Mouse (Mus musculus) thymus, postnatal 25 days (tissue): ENCODE measurements around the gene Scd4.
A peak's percentile ranks its signal among the peaks of the same experiment; 100 is the strongest.
"Not testable (repeated sequence)": the region's sequence is repeated elsewhere in the genome, so short reads cannot be mapped to it uniquely, and the experiment has no call there.

ENCODE experiments used
- DNase-seq: peaks from one replicate; pipeline ENCODE4 v3.0.0; 2022

Gene Scd4

DNA sequence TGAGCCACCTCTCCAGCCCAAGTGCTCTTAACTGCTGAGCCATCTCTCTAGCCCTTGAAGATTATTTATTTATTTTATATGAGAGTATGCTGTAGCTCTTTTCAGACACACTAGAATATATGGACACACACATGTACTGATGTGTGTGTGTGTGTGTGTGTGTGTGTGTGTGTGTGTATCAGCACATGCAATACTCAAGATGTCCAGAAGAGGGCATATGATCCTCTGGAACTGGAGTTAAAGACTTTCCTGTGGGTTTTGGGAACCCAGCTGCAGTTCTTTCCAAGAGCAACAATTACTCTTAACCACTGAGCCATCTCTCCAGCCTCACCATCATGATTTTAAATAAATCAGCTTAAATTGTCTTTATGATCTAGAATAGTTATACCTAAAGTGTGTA lies 14.3 kb upstream of the Scd4 start:
- no peak for DNase-seq

DNA sequence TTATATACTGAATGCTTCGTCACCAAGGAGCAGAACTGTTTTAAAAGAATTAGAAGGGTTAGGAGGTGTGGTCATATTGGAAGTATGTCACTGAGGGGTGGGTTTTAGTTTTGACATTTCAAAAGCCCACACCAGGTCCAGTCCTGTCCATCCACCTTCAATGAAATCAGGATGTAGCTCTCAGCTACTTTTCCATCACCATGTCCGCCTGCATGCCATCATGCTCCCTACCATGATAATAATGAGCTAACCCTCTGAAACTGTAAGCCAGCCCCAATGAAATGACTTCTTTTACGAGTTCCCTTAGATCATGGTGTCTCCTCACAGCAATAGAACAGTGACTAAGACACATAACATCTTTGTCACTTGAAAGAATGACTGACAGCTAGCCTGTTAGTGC lies 12.6 kb upstream of the Scd4 start:
- no peak for DNase-seq

GRCm38 (mm10) chr19:44321201-44321600 lies 11.7 kb upstream of the Scd4 start:
- DNase-seq = no peak

- no peak for DNase-seq
These were observed 11.3 kb upstream of the Scd4 start for GRCm38 (mm10) chr19:44321631-44322030.

DNA sequence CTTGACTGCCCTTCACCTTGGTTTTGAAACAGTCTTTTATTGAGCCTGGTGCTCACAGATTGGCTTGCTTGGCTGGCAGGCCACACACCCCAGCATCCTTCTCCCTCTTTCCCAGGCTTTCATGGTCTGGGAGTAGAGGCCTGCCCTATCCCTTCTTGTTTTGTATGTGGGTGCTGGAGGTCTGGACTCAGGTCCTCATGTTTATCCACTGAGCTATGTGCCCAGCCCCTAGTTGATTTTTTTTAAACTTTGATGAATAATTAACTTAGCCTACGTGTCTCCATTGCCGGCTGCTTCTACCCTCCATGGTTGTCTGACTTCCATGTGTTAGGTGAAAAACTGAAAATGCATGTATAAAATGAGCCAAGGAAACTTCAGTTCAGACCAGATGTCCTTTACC lies 3.3 kb upstream of the Scd4 start:
- no peak for DNase-seq

DNA sequence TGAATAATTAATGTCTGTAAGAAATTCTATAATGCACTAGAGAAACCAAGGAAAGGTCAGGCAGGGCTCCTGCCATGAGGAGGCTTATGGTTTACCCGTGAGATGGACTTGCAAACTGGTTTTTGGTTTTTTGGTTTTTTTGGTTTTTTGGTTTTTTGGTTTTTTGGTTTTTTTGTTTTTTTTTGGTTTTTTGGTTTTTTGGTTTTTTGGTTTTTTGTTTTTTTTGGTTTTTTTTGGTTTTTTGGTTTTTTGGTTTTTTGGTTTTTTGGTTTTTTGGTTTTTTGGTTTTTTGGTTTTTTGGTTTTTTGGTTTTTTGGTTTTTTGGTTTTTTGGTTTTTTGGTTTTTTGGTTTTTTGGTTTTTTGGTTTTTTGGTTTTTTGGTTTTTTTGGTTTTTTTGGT lies 1.8 kb upstream of the Scd4 start:
- not testable (repeated sequence) for DNase-seq

DNA sequence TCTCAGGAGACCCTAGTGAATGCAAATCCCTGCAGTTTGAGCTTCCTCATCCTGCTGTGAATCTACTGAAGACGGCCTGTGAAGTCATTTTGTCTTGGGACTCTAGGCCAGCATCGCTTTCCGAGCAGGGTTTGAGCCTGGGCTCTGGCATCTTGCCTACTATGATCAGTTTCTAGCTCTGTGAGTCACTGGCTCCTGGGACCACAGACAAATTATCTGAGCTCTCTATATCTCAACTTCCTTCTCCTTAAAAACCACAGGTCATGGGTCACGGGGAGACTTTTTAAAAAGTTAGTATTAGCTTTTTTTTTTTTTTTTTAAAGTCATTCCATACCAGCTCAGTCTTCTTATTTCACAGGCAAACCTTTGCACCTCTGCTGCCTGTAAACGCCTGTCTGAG lies 981 bp upstream of the Scd4 start:
- DNase-seq = no peak

DNA sequence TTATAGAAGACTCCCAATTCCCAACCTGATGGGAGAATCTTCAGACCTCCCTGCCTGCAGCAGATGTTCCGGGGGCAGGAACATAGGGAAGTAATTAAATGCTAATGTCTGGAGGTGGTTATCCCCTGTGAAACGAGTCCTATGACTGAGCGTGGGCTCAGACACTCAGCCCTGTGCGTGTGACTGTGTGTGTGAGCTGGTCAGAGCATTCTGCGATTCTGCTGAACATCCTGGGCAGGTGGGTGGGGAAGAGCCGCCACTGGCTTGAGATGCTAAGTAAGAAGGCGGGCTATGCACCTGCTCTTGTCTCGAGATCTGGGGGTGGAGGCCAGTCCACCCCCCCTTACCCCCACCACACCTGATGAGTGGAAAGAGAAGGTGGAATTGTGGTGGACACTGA lies 566 bp upstream of the Scd4 start:
- no peak for DNase-seq

- DNase-seq = no peak
These were observed 1.1 kb downstream of the Scd4 start for GRCm38 (mm10) chr19:44333991-44334390.

GRCm38 (mm10) chr19:44335876-44336662 lies 3.2 kb downstream of the Scd4 start:
- DNase-seq = no peak

DNA sequence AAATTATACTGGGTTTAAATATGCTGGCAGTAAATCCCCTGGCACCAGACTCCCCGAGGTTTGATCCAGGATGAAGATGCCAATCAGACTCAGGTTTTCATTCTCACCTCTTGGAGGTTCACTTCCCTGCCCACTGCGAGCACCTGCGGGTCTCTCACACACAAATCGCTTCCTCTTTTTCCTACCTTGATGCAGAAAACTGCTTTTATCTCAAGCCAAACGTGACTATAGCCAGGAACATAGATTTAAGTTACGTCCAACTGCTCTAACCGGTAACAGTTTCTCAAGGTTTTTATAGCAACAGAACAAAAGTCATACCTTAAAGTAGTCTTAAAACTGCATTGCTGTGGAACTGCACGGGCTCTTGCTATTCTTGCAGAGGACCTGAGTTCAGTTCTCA lies 16.8 kb downstream of the Scd4 start:
- DNase-seq = no peak

GRCm38 (mm10) chr19:44351756-44352155 lies 18.9 kb downstream of the Scd4 start:
- DNase-seq = no peak

DNA sequence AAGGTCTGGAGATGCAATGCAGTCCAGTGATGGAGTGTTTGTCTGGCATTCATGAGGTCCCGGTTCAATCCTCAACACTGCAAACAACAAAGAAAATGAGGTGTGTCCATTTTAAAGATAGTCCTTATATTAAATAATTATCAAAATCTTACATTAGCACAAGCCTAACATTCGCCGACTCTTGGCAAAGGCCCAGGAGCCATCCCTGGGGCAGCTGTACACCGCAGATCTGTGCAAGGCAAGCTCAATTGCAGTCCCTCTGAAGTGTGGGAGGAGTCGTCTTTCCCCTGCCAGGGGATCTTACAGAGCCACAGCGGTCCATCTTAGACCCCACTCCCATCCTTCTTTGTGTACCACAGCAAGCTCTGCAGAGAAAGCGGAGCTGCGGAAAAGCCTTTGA lies 25.8 kb downstream of the Scd4 start:
- DNase-seq = no peak

- DNase-seq = peak; percentile 61
These were observed 30.6 kb downstream of the Scd4 start for GRCm38 (mm10) chr19:44363529-44363928.

GRCm38 (mm10) chr19:44364029-44364428 lies 31.1 kb downstream of the Scd4 start:
- no peak for DNase-seq

- DNase-seq = no peak
These were observed 32.8 kb downstream of the Scd4 start for GRCm38 (mm10) chr19:44365733-44366132.

DNA sequence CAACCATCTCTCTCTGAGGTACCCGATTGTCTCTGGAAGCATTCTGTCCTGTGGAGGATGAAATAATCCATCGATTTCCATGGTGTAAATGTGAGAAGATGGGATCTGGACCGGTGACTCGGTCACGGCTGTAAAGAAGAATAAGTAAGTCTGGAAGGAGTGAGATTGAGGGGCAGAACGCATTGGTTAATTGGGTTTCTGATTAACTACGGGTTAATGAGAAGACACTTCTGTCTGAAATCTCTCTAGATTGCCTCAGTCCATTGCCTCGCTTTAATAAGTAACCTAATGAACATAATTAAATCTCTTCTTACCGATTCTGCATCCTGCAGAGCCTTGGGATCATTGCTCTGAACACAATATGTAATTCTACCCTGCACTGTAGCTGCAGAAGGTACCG lies 34.2 kb downstream of the Scd4 start:
- DNase-seq = not testable (repeated sequence)

- DNase-seq = no peak
These were observed 36.5 kb downstream of the Scd4 start for GRCm38 (mm10) chr19:44369371-44369770.

DNA sequence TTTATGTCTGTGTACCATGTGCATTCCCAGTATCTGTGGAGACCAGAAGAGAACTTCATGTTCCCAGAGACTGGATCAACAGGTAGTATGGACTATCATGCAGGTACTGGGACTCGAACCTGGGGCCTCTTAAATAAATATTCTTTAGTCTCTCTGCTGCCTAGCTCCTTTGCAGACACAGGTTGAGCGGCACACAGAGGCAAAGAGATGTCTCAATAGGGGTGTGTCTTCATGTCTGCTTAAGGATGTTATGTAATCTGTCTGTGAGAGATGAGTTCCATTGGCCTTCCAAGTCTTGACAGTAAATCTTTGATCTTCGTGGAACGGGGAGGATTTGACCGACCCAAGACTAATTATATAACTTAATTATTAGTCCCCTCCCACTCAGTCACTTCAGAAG lies 37.3 kb downstream of the Scd4 start:
- no peak for DNase-seq

- peak; percentile 83 for DNase-seq
These were observed 40.1 kb downstream of the Scd4 start for GRCm38 (mm10) chr19:44372969-44373368.

- no peak for DNase-seq
These were observed 43.6 kb downstream of the Scd4 start for GRCm38 (mm10) chr19:44376511-44376951.

DNA sequence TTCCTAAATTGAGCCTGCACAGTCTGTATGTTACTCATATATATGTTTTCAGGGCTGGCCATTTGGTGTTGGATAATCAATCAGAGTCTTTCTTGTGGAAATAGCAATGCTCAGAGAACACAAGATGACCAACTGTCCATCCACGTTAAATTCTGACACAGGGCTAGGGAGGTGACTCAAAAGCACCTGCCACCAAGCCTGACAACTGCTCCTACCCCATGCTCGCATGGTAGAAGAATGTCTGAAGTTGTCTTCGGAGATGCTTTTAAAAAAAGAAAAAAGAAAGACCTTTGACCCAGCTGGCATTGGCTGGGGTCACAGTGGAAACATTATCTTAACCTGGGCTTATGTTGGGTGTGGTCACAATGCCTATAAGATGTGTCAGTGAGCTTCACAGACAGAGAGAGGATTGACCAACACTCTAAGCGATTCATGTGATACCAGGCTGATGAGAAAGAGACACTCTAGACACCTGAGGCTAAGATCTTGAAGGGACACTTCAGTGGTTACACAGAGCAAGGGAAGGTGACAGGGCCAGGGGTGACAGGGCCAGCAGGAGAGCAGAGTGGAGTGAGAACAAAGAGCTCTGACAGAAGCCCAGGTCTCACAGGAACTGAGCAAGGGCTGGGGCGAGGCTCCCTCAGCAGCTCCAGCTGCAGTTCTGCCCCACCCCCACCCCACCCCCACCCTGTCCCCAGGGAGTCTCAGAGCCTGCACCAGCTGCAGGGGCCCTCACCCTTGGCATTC lies 44.9 kb downstream of the Scd4 start:
- DNase-seq = peak; percentile 36

- DNase-seq = no peak
These were observed 46.2 kb downstream of the Scd4 start for GRCm38 (mm10) chr19:44379090-44379489.

DNA sequence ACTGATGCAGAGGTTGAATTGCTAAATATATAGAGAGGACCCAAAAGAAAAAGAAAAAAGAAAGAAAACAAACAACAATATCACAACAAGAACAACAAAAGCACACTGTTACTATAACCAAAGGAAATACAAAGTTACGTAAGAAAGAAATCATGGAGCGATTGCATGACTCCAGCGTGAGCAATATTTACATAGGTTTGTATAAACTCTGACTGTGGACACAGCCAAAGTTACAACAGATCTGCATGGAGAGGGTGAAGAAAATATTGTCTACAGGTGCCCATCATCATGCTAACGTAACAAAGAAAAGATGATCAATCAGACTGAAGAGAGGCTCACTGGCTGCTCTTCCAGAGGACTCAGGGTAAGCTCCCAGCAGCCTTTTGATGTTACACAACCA lies 47.2 kb downstream of the Scd4 start:
- DNase-seq = no peak
